ENCODE assay signal across 32 mouse cellular contexts in the genomic region with DNA sequence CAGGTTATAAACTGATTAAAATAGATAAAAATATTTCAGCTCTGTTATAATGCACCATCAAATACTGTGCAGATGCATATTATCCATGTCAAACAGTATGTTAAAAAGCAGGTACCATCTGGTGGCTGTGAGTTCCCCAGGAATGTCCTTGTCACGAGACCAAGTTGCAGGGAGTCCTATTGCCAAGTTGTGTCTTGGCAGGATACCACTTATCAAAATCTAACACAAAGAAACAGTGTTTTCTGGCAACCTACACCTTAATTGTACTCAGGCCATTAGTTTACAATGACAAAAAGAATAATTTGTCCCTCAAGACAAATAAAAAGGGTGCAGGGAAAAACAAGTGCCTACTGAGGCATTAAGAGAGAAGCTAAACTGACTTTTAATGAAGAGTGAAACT. TPM values are rescaled to one million over a fixed set of nuclear protein-coding genes. Genes with fewer than 3 reads are reported as not detected.
DNase-seq lines count a peak whose midpoint lies in the region; ATAC-seq and TF ChIP-seq lines count a peak whose summit lies in the region.
"Had no signal": no experiment of that assay in that cellular context is flagged by ENCODE, and none has a peak within 500 bp of the region (broad histone marks: within the 10 kb centered on the region; RNA-seq: fewer than 3 reads in every experiment).

No protein-coding gene starts in this region.

- no peak for TF ChIP-seq CTCF in brain, embryonic 14.5 days (IDR thresholded peaks at IDR 0.05; ENCODE audit: borderline replicate concordance, extremely low read depth, insufficient read depth, insufficient read length)

- no peak overlapping the region for H3K9ac ChIP-seq in hindbrain, embryonic 16.5 days (ENCODE audit: low read depth, low read length)
- H3K9ac ChIP-seq: embryonic facial prominence, embryonic 15.5 days; limb, embryonic 12.5 days; liver, embryonic 12.5 days had no signal

- no peaks in the 10 kb centered on the region for H3K27me3 ChIP-seq in hindbrain, embryonic 16.5 days (replicated peaks; ENCODE audit: control insufficient read depth, insufficient read depth, low read length)
- H3K27me3 ChIP-seq in hindbrain, embryonic 10.5 days (ENCODE audit: insufficient read depth, poor library complexity, severe bottlenecking): no peaks in the 10 kb centered on the region
- H3K27me3 ChIP-seq: embryonic facial prominence, embryonic 15.5 days; limb, embryonic 12.5 days; liver, embryonic 12.5 days had no signal

- peak; percentile 50; the same call in 1 of the 2 replicates for ATAC-seq in hindbrain, embryonic 16.5 days
- ATAC-seq: activated CD4-positive, CD25-positive, alpha-beta regulatory T cell, adult 4 months; liver, embryonic 12.5 days had no signal

- no peak overlapping the region for H3K4me2 ChIP-seq in hindbrain, embryonic 16.5 days (ENCODE audit: low read length)
- H3K4me2 ChIP-seq: embryonic facial prominence, embryonic 15.5 days; heart, embryonic 11.5 days; limb, embryonic 12.5 days; liver, embryonic 12.5 days; midbrain, embryonic 11.5 days had no signal

- 37% methylated on average over 1 of the region's 1 CpGs for WGBS in hindbrain, embryonic 16.5 days
- WGBS in hindbrain, embryonic 10.5 days: 80% methylated on average over 1 of the region's 1 CpGs

- H3K4me3 ChIP-seq in hindbrain, embryonic 16.5 days (ENCODE audit: low read length): no peak overlapping the region
- no peak overlapping the region for H3K4me3 ChIP-seq in hindbrain, embryonic 10.5 days
- H3K4me3 ChIP-seq: embryonic facial prominence, embryonic 15.5 days; limb, embryonic 12.5 days; liver, embryonic 12.5 days had no signal

- no peaks in the 10 kb centered on the region for H3K4me1 ChIP-seq in hindbrain, embryonic 16.5 days (ENCODE audit: control insufficient read depth, insufficient read depth, low read depth, low read length)
- no peaks in the 10 kb centered on the region for H3K4me1 ChIP-seq in hindbrain, embryonic 10.5 days (replicated peaks)
- H3K4me1 ChIP-seq: embryonic facial prominence, embryonic 15.5 days; limb, embryonic 12.5 days; liver, embryonic 12.5 days had no signal

- no peak for DNase-seq in hindbrain, embryonic 10.5 days (ENCODE audit: low spot score)
- peak; percentile 45 for DNase-seq in brain, embryonic 14.5 days (ENCODE audit: low read depth)
- peak; percentile 44 to 56 for DNase-seq in cerebellum, adult 18-20 months
- DNase-seq in cerebellum, postnatal 14 days: peak; percentile 49 to 80
- DNase-seq in thymus, adult 18-20 months: no peak
- DNase-seq in adrenal gland, adult 8-10 months: no peak
- DNase-seq: adrenal gland, postnatal 14 days; gastrocnemius, postnatal 14 days; heart, adult 11 months; kidney, adult 18-20 months; kidney, postnatal 4 days; lung, adult 18-20 months; lung, postnatal 10 days; thymus, postnatal 14 days had no signal

- H3K36me3 ChIP-seq in hindbrain, embryonic 16.5 days (ENCODE audit: control insufficient read depth, insufficient read depth, low read length): no peaks in the 10 kb centered on the region
- no peaks in the 10 kb centered on the region for H3K36me3 ChIP-seq in hindbrain, embryonic 10.5 days
- H3K36me3 ChIP-seq: embryonic facial prominence, embryonic 15.5 days; limb, embryonic 12.5 days; liver, embryonic 12.5 days had no signal

- TF ChIP-seq POLR2A in brain, embryonic 14.5 days (IDR thresholded peaks at IDR 0.05; ENCODE audit: borderline replicate concordance, extremely low read depth, insufficient read depth, insufficient read length, poor library complexity, severe bottlenecking): no peak

- H3K27ac ChIP-seq in hindbrain, embryonic 16.5 days (ENCODE audit: low read depth, low read length): no peak overlapping the region
- no peak overlapping the region for H3K27ac ChIP-seq in hindbrain, embryonic 10.5 days
- H3K27ac ChIP-seq: embryonic facial prominence, embryonic 15.5 days; limb, embryonic 12.5 days; liver, embryonic 12.5 days had no signal

- H3K9me3 ChIP-seq in hindbrain, embryonic 16.5 days (ENCODE audit: control insufficient read depth, low read length): no peaks in the 10 kb centered on the region
- H3K9me3 ChIP-seq in hindbrain, embryonic 10.5 days: no peaks in the 10 kb centered on the region
- H3K9me3 ChIP-seq: embryonic facial prominence, embryonic 15.5 days; limb, embryonic 12.5 days; liver, embryonic 12.5 days had no signal

RNA-seq across cellular contexts. Expression of a gene that starts 3.6 kb away (rescaled TPM):
- not detected in 2 replicates for polyA plus RNA-seq in hindbrain, embryonic 16.5 days (2015; fragmentation: Nextera tagmentation; extraction: Ambion mirVana)
- not detected in 2 replicates for polyA plus RNA-seq in hindbrain, embryonic 10.5 days (2016; fragmentation: Nextera tagmentation; extraction: Ambion mirVana)
- polyA plus RNA-seq in brain, embryonic 14.5 days (2012; rRNA removed): not detected in 2 replicates
- not detected for total RNA-seq in adrenal gland, adult 8-10 months (2022)
- total RNA-seq: adrenal gland, postnatal 14 days; common myeloid progenitor, adult 5-6 weeks; gastrocnemius, postnatal 14 days; hematopoietic stem cell, adult 5-6 weeks; left cerebral cortex, postnatal 14 days; megakaryocyte progenitor cell, adult 5-6 weeks; MEL had no signal
- polyA plus RNA-seq: activated CD4-positive, CD25-positive, alpha-beta regulatory T cell, adult 4 months; C2C12; heart, embryonic 11.5 days; heart, postnatal 0 days; kidney, embryonic 16.5 days; limb, embryonic 12.5 days; liver, embryonic 12.5 days; midbrain, embryonic 11.5 days; neural tube, embryonic 11.5 days; spleen, adult 2 months; testis, adult 2 months had no signal

RNA-seq across cellular contexts. Expression of a gene that starts 12.4 kb away (rescaled TPM):
- not detected in 2 replicates for polyA plus RNA-seq in hindbrain, embryonic 16.5 days (2015; fragmentation: Nextera tagmentation; extraction: Ambion mirVana)
- polyA plus RNA-seq in hindbrain, embryonic 10.5 days (2016; fragmentation: Nextera tagmentation; extraction: Ambion mirVana): not detected in 2 replicates
- polyA plus RNA-seq in brain, embryonic 14.5 days (2012; rRNA removed): not detected in 2 replicates
- total RNA-seq in adrenal gland, adult 8-10 months (2022): not detected
- total RNA-seq: adrenal gland, postnatal 14 days; common myeloid progenitor, adult 5-6 weeks; gastrocnemius, postnatal 14 days; hematopoietic stem cell, adult 5-6 weeks; left cerebral cortex, postnatal 14 days; megakaryocyte progenitor cell, adult 5-6 weeks; MEL had no signal
- polyA plus RNA-seq: activated CD4-positive, CD25-positive, alpha-beta regulatory T cell, adult 4 months; C2C12; heart, embryonic 11.5 days; heart, postnatal 0 days; kidney, embryonic 16.5 days; limb, embryonic 12.5 days; liver, embryonic 12.5 days; midbrain, embryonic 11.5 days; neural tube, embryonic 11.5 days; spleen, adult 2 months had no signal

RNA-seq across cellular contexts. Expression of a gene that starts 13.1 kb away (rescaled TPM):
- not detected in 2 replicates for polyA plus RNA-seq in hindbrain, embryonic 16.5 days (2015; fragmentation: Nextera tagmentation; extraction: Ambion mirVana)
- polyA plus RNA-seq in hindbrain, embryonic 10.5 days (2016; fragmentation: Nextera tagmentation; extraction: Ambion mirVana): not detected in 2 replicates
- polyA plus RNA-seq in brain, embryonic 14.5 days (2012; rRNA removed): not detected in 2 replicates
- total RNA-seq in adrenal gland, adult 8-10 months (2022): not detected
- total RNA-seq: adrenal gland, postnatal 14 days; common myeloid progenitor, adult 5-6 weeks; gastrocnemius, postnatal 14 days; hematopoietic stem cell, adult 5-6 weeks; left cerebral cortex, postnatal 14 days; megakaryocyte progenitor cell, adult 5-6 weeks; MEL had no signal
- polyA plus RNA-seq: activated CD4-positive, CD25-positive, alpha-beta regulatory T cell, adult 4 months; C2C12; heart, embryonic 11.5 days; heart, postnatal 0 days; kidney, embryonic 16.5 days; limb, embryonic 12.5 days; liver, embryonic 12.5 days; midbrain, embryonic 11.5 days; neural tube, embryonic 11.5 days; spleen, adult 2 months had no signal

RNA-seq across cellular contexts. Expression of a gene that starts 37.4 kb away (rescaled TPM):
- polyA plus RNA-seq in hindbrain, embryonic 16.5 days (2015; fragmentation: Nextera tagmentation; extraction: Ambion mirVana): not detected in 2 replicates
- not detected in 2 replicates for polyA plus RNA-seq in hindbrain, embryonic 10.5 days (2016; fragmentation: Nextera tagmentation; extraction: Ambion mirVana)
- not detected in 2 replicates for polyA plus RNA-seq in brain, embryonic 14.5 days (2012; rRNA removed)
- not detected for total RNA-seq in adrenal gland, adult 8-10 months (2022)
- total RNA-seq: adrenal gland, postnatal 14 days; common myeloid progenitor, adult 5-6 weeks; gastrocnemius, postnatal 14 days; hematopoietic stem cell, adult 5-6 weeks; left cerebral cortex, postnatal 14 days; megakaryocyte progenitor cell, adult 5-6 weeks; MEL had no signal
- polyA plus RNA-seq: activated CD4-positive, CD25-positive, alpha-beta regulatory T cell, adult 4 months; C2C12; heart, embryonic 11.5 days; heart, postnatal 0 days; kidney, embryonic 16.5 days; limb, embryonic 12.5 days; liver, embryonic 12.5 days; midbrain, embryonic 11.5 days; neural tube, embryonic 11.5 days; spleen, adult 2 months; testis, adult 2 months had no signal

RNA-seq across cellular contexts. Expression of a gene that starts 53.3 kb away (rescaled TPM):
- polyA plus RNA-seq in hindbrain, embryonic 16.5 days (2015; fragmentation: Nextera tagmentation; extraction: Ambion mirVana): not detected in 2 replicates
- polyA plus RNA-seq in hindbrain, embryonic 10.5 days (2016; fragmentation: Nextera tagmentation; extraction: Ambion mirVana): not detected in 2 replicates
- not detected in 2 replicates for polyA plus RNA-seq in brain, embryonic 14.5 days (2012; rRNA removed)
- total RNA-seq in adrenal gland, adult 8-10 months (2022): not detected
- total RNA-seq: adrenal gland, postnatal 14 days; common myeloid progenitor, adult 5-6 weeks; gastrocnemius, postnatal 14 days; hematopoietic stem cell, adult 5-6 weeks; left cerebral cortex, postnatal 14 days; megakaryocyte progenitor cell, adult 5-6 weeks; MEL had no signal
- polyA plus RNA-seq: activated CD4-positive, CD25-positive, alpha-beta regulatory T cell, adult 4 months; C2C12; heart, embryonic 11.5 days; heart, postnatal 0 days; kidney, embryonic 16.5 days; limb, embryonic 12.5 days; liver, embryonic 12.5 days; midbrain, embryonic 11.5 days; neural tube, embryonic 11.5 days; spleen, adult 2 months; testis, adult 2 months had no signal

Comparison
In these comparisons a context has a peak if more than half of its experiments do, and no peak if none do; other contexts are left out.
1. DNase-seq: peak in brain, embryonic 14.5 days (single experiment), cerebellum, adult 18-20 months (2 of 2) and cerebellum, postnatal 14 days (2 of 2); none in hindbrain, embryonic 10.5 days (single experiment), thymus, adult 18-20 months (0 of 2) and adrenal gland, adult 8-10 months (single experiment).